ENCODE assay signal across 15 mouse cellular contexts in genomic region chrX:164374586-164374985, GRCm38 (mm10). TPM values are rescaled to one million over a fixed set of nuclear protein-coding genes. Genes with fewer than 3 reads are reported as not detected.
DNase-seq lines count a peak whose midpoint lies in the region; ATAC-seq and TF ChIP-seq lines count a peak whose summit lies in the region.
"Had no signal": no experiment of that assay in that cellular context is flagged by ENCODE, and none has a peak within 500 bp of the region (broad histone marks: within the 10 kb centered on the region; RNA-seq: fewer than 3 reads in every experiment).

No protein-coding gene starts in this region.

- H3K4me2 ChIP-seq in CH12.LX (ENCODE audit: insufficient read depth, low read depth, poor library complexity, severe bottlenecking) = no peak overlapping the region
- no peak overlapping the region for H3K4me2 ChIP-seq in limb, embryonic 11.5 days (ENCODE audit: low read depth, severe bottlenecking)
- H3K4me2 ChIP-seq: embryonic facial prominence, embryonic 12.5 days; hindbrain, embryonic 15.5 days; midbrain, embryonic 12.5 days; neural tube, embryonic 13.5 days had no signal

- CTCF ChIA-PET in Patski (lab: Charles Lee) = interaction anchor here (1.6 kb wide), 1 partner anchor 9 kb away, joined by 4 read pairs; no protein-coding TSS in a partner anchor

- peak; percentile 38 for TF ChIP-seq RAD21 in CH12.LX (IDR thresholded peaks at IDR 0.05; ENCODE audit: low read depth, low read length)

- TF ChIP-seq CTCF in kidney, adult 2 months (conservative IDR thresholded peaks at IDR 0.05; ENCODE audit: insufficient read depth, insufficient read length, low read depth, low read length) = no peak
- TF ChIP-seq CTCF in CH12.LX (conservative IDR thresholded peaks at IDR 0.05 in 1 of 2, IDR thresholded peaks at IDR 0.05 in 1 of 2; ENCODE audit: low read depth in 2 of 2, low read length in 2 of 2) (peak in 1 of 2 experiments; percentile 42; a peak in 2 of 4 replicates), Patski (IDR thresholded peaks at IDR 0.05) (peak; percentile 28)

- no peak for TF ChIP-seq EP300 in CH12.LX (IDR thresholded peaks at IDR 0.05; ENCODE audit: low read length)

- H3K9ac ChIP-seq in CH12.LX (ENCODE audit: insufficient read depth, low read depth) = no peak overlapping the region
- H3K9ac ChIP-seq in limb, embryonic 11.5 days (ENCODE audit: low read length) = no peak overlapping the region
- H3K9ac ChIP-seq: embryonic facial prominence, embryonic 12.5 days; hindbrain, embryonic 15.5 days; liver, embryonic 14.5 days; midbrain, embryonic 12.5 days; neural tube, embryonic 13.5 days had no signal

- DNase-seq in kidney, adult 2 months = no peak
- no peak for DNase-seq in kidney, postnatal 14 days
- peak; percentile 8 for DNase-seq in CH12.LX (ENCODE audit: extremely low read depth)
- no peak for DNase-seq in Patski (ENCODE audit: low read depth, low spot score)
- DNase-seq in limb, embryonic 11.5 days (ENCODE audit: low spot score) = peak; percentile 29
- no peak for DNase-seq in frontal cortex, postnatal 10 days (ENCODE audit: low spot score in 2 of 2)
- no peak for DNase-seq in heart, adult 18-20 months
- no peak for DNase-seq in frontal cortex, postnatal 36 days (ENCODE audit: low spot score in 2 of 2)
- DNase-seq: cerebellum, adult 11-12 months had no signal

- no peaks in the 10 kb centered on the region for H3K27me3 ChIP-seq in kidney, adult 2 months (replicated peaks; ENCODE audit: control insufficient read depth, insufficient read depth, low read length)
- H3K27me3 ChIP-seq in CH12.LX (replicated peaks) (no peaks in the 10 kb centered on the region), Patski (peaks cover 18% of the 10 kb centered on the region)
- H3K27me3 ChIP-seq in limb, embryonic 11.5 days (ENCODE audit: control insufficient read depth, insufficient read depth, low read length) = no peaks in the 10 kb centered on the region
- H3K27me3 ChIP-seq: embryonic facial prominence, embryonic 12.5 days; hindbrain, embryonic 15.5 days; midbrain, embryonic 12.5 days had no signal

- H3K27ac ChIP-seq in kidney, adult 2 months (ENCODE audit: insufficient read depth, low read depth, low read length) = peak overlapping the region; percentile 50; the same call in 1 of the 2 replicates
- no peak overlapping the region for H3K27ac ChIP-seq in CH12.LX (ENCODE audit: insufficient read depth, low read depth)
- H3K27ac ChIP-seq in limb, embryonic 11.5 days (replicated peaks; ENCODE audit: low read depth, low read length) = no peak overlapping the region
- H3K27ac ChIP-seq: embryonic facial prominence, embryonic 12.5 days; hindbrain, embryonic 15.5 days; liver, embryonic 14.5 days; midbrain, embryonic 12.5 days; neural tube, embryonic 13.5 days had no signal

- H3K36me3 ChIP-seq in kidney, adult 2 months (ENCODE audit: control insufficient read depth, insufficient read depth, low read length) = no peaks in the 10 kb centered on the region
- H3K36me3 ChIP-seq in CH12.LX (replicated peaks in 1 of 2; ENCODE audit: control insufficient read depth in 1 of 2, insufficient read depth in 1 of 2, low read length in 1 of 2) = no peaks in the 10 kb centered on the region
- H3K36me3 ChIP-seq in limb, embryonic 11.5 days (ENCODE audit: control insufficient read depth, insufficient read depth, low read length) = no peaks in the 10 kb centered on the region
- H3K36me3 ChIP-seq: embryonic facial prominence, embryonic 12.5 days; hindbrain, embryonic 15.5 days; midbrain, embryonic 12.5 days; neural tube, embryonic 13.5 days had no signal

- H3K79me2 ChIP-seq in CH12.LX (replicated peaks; ENCODE audit: control insufficient read depth, extremely low read depth, insufficient read depth, poor library complexity, severe bottlenecking) = no peaks in the 10 kb centered on the region

- POLR2A ChIA-PET in Patski (lab: Charles Lee) = interaction anchor here (0.7 to 1.0 kb wide), 2 partner anchors 15 to 431 kb away, joined by 3 read pairs; no protein-coding TSS in a partner anchor

- ATAC-seq in Patski = no peak
- no peak for ATAC-seq in limb, embryonic 11.5 days (ENCODE audit: insufficient number of reproducible peaks, low FRiP score, low TSS enrichment, low read depth)
- ATAC-seq: forebrain, embryonic 14.5 days had no signal

- no peaks in the 10 kb centered on the region; the same call in 1 of the 2 replicates for H3K4me1 ChIP-seq in kidney, adult 2 months (ENCODE audit: control insufficient read depth, insufficient read depth, low read length)
- no peaks in the 10 kb centered on the region for H3K4me1 ChIP-seq in CH12.LX (ENCODE audit: control insufficient read depth in 1 of 2, insufficient read depth in 2 of 2)
- no peaks in the 10 kb centered on the region for H3K4me1 ChIP-seq in limb, embryonic 11.5 days (ENCODE audit: control insufficient read depth, insufficient read depth, low read length)
- H3K4me1 ChIP-seq: embryonic facial prominence, embryonic 12.5 days; hindbrain, embryonic 15.5 days; midbrain, embryonic 12.5 days; neural tube, embryonic 13.5 days had no signal

- in situ Hi-C loops in CH12.LX (cut with MboI; ENCODE audit: low pct_ligation_motif_present, low pct_unique_long_range_greater_than_20kb, low sequenced_read_pairs) (no loop called here), Patski (cut with MboI; ENCODE audit: low pct_unique_long_range_greater_than_20kb) (no loop called here)

- 40% methylated on average over 5 of the region's 5 CpGs for WGBS in kidney, adult 2 months
- 23% methylated on average over 5 of the region's 5 CpGs for WGBS in limb, embryonic 11.5 days

- dilution Hi-C loops in CH12.LX (cut with MboI; ENCODE audit: extremely low pct_ligation_motif_present, extremely low pct_unique_long_range_greater_than_20kb, low sequenced_read_pairs) = no loop called here

- peak overlapping the region; percentile 33; the same call in 1 of the 2 replicates for H3K4me3 ChIP-seq in kidney, adult 2 months (ENCODE audit: insufficient read depth, low read depth, low read length)
- H3K4me3 ChIP-seq in CH12.LX (replicated peaks in 1 of 3; ENCODE audit: low read depth in 2 of 3, low read length in 2 of 3, poor library complexity in 1 of 3) = no peak overlapping the region
- H3K4me3 ChIP-seq in limb, embryonic 11.5 days (ENCODE audit: low read depth, low read length) = no peak overlapping the region
- H3K4me3 ChIP-seq: embryonic facial prominence, embryonic 12.5 days; hindbrain, embryonic 15.5 days; midbrain, embryonic 12.5 days; neural tube, embryonic 13.5 days had no signal

- no peak for TF ChIP-seq POLR2A in kidney, adult 2 months (IDR thresholded peaks at IDR 0.05; ENCODE audit: low read depth, low read length)
- no peak for TF ChIP-seq POLR2A in CH12.LX (IDR thresholded peaks at IDR 0.05; ENCODE audit: low read depth, low read length)

- H3K9me3 ChIP-seq in CH12.LX (replicated peaks; ENCODE audit: low read length) = no peaks in the 10 kb centered on the region
- no peaks in the 10 kb centered on the region for H3K9me3 ChIP-seq in limb, embryonic 11.5 days (ENCODE audit: control insufficient read depth, low read length)
- H3K9me3 ChIP-seq: embryonic facial prominence, embryonic 12.5 days; hindbrain, embryonic 15.5 days; midbrain, embryonic 12.5 days; neural tube, embryonic 13.5 days had no signal

TF ChIP-seq in CH12.LX, 34 proteins besides CTCF, POLR2A, EP300 and RAD21:
- TF ChIP-seq NELFE (IDR thresholded peaks at IDR 0.05; ENCODE audit: low read depth, low read length) = no peak
- TF ChIP-seq MXI1 (IDR thresholded peaks at IDR 0.05; ENCODE audit: low read depth, low read length) = no peak
- TF ChIP-seq ZC3H11A (IDR thresholded peaks at IDR 0.05; ENCODE audit: low read depth, low read length) = no peak
- TF ChIP-seq USF2 (conservative IDR thresholded peaks at IDR 0.05; ENCODE audit: low read depth, low read length) = no peak

RNA-seq across cellular contexts. Expression of gene Vegfd, which starts 1.4 kb away (rescaled TPM):
- 5.8 and 6.0 TPM in 2 replicates for polyA plus RNA-seq in kidney, adult 2 months (2012; rRNA removed)
- total RNA-seq in CH12.LX (2012; rRNA removed) (not detected in 2 replicates), CH12.LX (2014; rRNA removed) (0.28 TPM in 1 of 2 replicates, not detected in the other)
- polyA plus RNA-seq in CH12.LX (2012; ENCODE audit: insufficient read length, low read depth) (not detected in 2 replicates), Patski (2021) (0.12 TPM)
- polyA plus RNA-seq in limb, embryonic 11.5 days (2014; fragmentation: Nextera tagmentation; extraction: Ambion mirVana) = 4.9 and 5.4 TPM in 2 replicates
- 1 to 10 TPM; 2.6 to 3.0 TPM for total RNA-seq in heart, adult 18-20 months (2021)

RNA-seq across cellular contexts. Expression of gene Piga, which starts 45.0 kb away (rescaled TPM):
- 3.2 and 3.8 TPM in 2 replicates for polyA plus RNA-seq in kidney, adult 2 months (2012; rRNA removed)
- total RNA-seq in CH12.LX (2012; rRNA removed) = 9.2 and 10.0 TPM in 2 replicates
- total RNA-seq in CH12.LX (2014; rRNA removed) = 17.8 and 18.5 TPM in 2 replicates
- 13.0 and 14.7 TPM in 2 replicates for polyA plus RNA-seq in CH12.LX (2012; ENCODE audit: insufficient read length, low read depth)
- polyA plus RNA-seq in Patski (2021) = 7.8 TPM
- 19.5 and 20.1 TPM in 2 replicates for polyA plus RNA-seq in limb, embryonic 11.5 days (2014; fragmentation: Nextera tagmentation; extraction: Ambion mirVana)
- 1 to 10 TPM; 2.1 to 2.8 TPM for total RNA-seq in heart, adult 18-20 months (2021)

Comparison
In these comparisons a context has a peak if more than half of its experiments do, and no peak if none do; other contexts are left out.
1. DNase-seq: peak in CH12.LX (single experiment) and limb, embryonic 11.5 days (single experiment); none in kidney, adult 2 months (single experiment), kidney, postnatal 14 days (single experiment), Patski (single experiment), frontal cortex, postnatal 10 days (0 of 2), heart, adult 18-20 months (0 of 2) and frontal cortex, postnatal 36 days (0 of 2).